Mouse (Mus musculus): ENCODE measurements around the gene Lrrc74a. TPM values are rescaled to one million over a fixed set of nuclear protein-coding genes. Genes with fewer than 3 reads are reported as not detected.

Gene Lrrc74a
- polyA plus RNA-seq, 1 experiment from 2014 or later: not detected

DNA sequence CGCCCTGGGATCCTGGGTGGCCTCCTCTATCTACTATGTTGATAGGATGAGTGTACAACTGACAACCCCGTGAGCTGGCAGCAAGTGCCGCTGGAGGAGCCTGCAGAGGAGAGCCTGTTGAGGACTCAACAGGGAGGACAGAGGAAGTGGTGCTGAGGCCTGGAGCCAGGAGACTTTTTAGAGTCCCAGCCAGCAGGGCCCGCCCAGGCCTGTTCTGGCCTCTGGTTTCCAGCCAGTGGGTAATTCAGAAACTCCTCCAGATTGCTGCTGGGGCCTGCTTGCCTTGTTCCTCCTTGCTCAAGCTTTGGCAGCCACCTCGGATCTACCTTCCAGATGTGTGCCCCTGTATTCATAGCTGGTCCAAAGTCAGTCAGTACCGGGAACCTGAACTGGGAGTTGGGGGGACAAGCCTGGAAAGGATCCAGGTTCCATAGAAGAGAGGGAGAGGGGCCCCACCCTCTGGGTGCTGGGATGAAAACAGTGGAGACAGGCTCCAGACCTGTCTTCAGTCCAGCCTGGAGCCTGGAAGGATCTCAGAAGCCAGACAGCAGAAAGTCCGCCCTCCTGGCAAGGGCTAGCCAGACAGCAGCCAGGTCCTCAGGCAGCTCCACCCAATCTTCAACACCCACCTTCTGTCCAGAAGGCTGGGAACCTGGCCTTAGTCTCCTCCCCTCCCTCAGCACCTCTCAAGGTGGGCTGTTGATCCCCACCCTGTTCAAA lies 41.6 kb downstream of the Lrrc74a start:
- ATAC-seq (ENCODE audit: insufficient read depth, low FRiP score): peak; percentile 70; the same call in 1 of the 2 replicates
- Histone ChIP-seq H3K36me3 (ENCODE audit: control insufficient read depth, insufficient read depth, low read length) (no peaks in the 10 kb centered on the region), H3K27me3 (ENCODE audit: control insufficient read depth, insufficient read depth, low read length) (no peaks in the 10 kb centered on the region), H3K27ac (ENCODE audit: low read length) (peak overlapping the region; percentile 86), H3K4me3 (replicated peaks; ENCODE audit: low read length) (no peak overlapping the region), H3K9me3 (replicated peaks; ENCODE audit: control insufficient read depth, low read length) (no peaks in the 10 kb centered on the region), H3K9ac (ENCODE audit: low read length) (peak overlapping the region; percentile 44), H3K4me2 (ENCODE audit: low read depth, low read length) (no peak overlapping the region), H3K4me1 (ENCODE audit: control insufficient read depth, insufficient read depth, low read length) (peaks cover 18% of the 10 kb centered on the region)
- WGBS: 41% methylated on average over 7 of the region's 7 CpGs

DNA sequence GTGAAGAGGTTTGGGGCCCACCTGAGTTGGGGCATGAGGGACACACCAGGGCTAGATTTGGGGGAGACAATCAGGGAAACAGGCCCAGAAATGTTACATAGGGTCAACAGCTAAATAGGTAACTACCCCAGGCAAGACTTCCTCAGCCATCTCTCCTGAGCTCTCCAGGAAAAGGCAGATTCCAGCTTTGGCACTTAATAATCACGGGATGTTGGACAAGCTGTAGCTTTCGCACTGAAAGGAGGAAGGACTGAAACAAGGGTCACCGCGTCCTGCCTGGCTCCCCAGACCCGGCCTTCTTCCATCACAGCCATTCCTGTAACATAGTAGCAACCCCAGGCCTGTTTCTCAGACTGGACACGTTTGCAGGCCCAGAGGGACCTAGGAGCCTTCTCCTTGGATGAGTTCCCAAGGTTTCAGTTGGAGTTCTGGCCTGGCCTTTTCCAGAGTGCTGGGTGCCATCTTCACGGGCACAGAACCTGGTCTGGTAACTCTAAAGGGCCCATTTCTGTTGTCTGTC lies 42.2 kb downstream of the Lrrc74a start:
- H3K27me3 ChIP-seq (ENCODE audit: control insufficient read depth, insufficient read depth, low read length): no peaks in the 10 kb centered on the region
- no peaks in the 10 kb centered on the region for H3K9me3 ChIP-seq (replicated peaks; ENCODE audit: control insufficient read depth, low read length)
- H3K4me1 ChIP-seq (ENCODE audit: control insufficient read depth, insufficient read depth, low read length): peaks cover 18% of the 10 kb centered on the region
- 75% methylated on average over 7 of the region's 7 CpGs for WGBS
- peak overlapping the region; percentile 86 for H3K27ac ChIP-seq (ENCODE audit: low read length)
- no peak for ATAC-seq (ENCODE audit: insufficient read depth, low FRiP score)
- no peak overlapping the region for H3K4me2 ChIP-seq (ENCODE audit: low read depth, low read length)
- peak overlapping the region; percentile 44; the same call in 1 of the 2 replicates for H3K9ac ChIP-seq (ENCODE audit: low read length)
- H3K36me3 ChIP-seq (ENCODE audit: control insufficient read depth, insufficient read depth, low read length): no peaks in the 10 kb centered on the region
- H3K4me3 ChIP-seq (replicated peaks; ENCODE audit: low read length): no peak overlapping the region

- ATAC-seq (ENCODE audit: insufficient read depth, low FRiP score): no peak
- no peaks in the 10 kb centered on the region for H3K36me3 ChIP-seq (ENCODE audit: control insufficient read depth, insufficient read depth, low read length)
- H3K4me1 ChIP-seq (ENCODE audit: control insufficient read depth, insufficient read depth, low read length): peaks cover 18% of the 10 kb centered on the region
- no peaks in the 10 kb centered on the region for H3K9me3 ChIP-seq (replicated peaks; ENCODE audit: control insufficient read depth, low read length)
- no peaks in the 10 kb centered on the region for H3K27me3 ChIP-seq (ENCODE audit: control insufficient read depth, insufficient read depth, low read length)
- no peak overlapping the region for H3K4me3 ChIP-seq (replicated peaks; ENCODE audit: low read length)
- no peak overlapping the region for H3K4me2 ChIP-seq (ENCODE audit: low read depth, low read length)
- 86% methylated on average over 4 of the region's 4 CpGs for WGBS
- H3K9ac ChIP-seq (ENCODE audit: low read length): no peak overlapping the region
- H3K27ac ChIP-seq (ENCODE audit: low read length): no peak overlapping the region
Measured at GRCm38 (mm10) chr12:86778531-86778930, 44.4 kb downstream of the Lrrc74a start.

GRCm38 (mm10) chr12:86779206-86779989 lies 45.2 kb downstream of the Lrrc74a start:
- Histone ChIP-seq H3K4me2 (ENCODE audit: low read depth, low read length) (no peak overlapping the region), H3K4me1 (ENCODE audit: control insufficient read depth, insufficient read depth, low read length) (peaks cover 18% of the 10 kb centered on the region), H3K36me3 (ENCODE audit: control insufficient read depth, insufficient read depth, low read length) (no peaks in the 10 kb centered on the region), H3K4me3 (replicated peaks; ENCODE audit: low read length) (no peak overlapping the region), H3K27me3 (ENCODE audit: control insufficient read depth, insufficient read depth, low read length) (no peaks in the 10 kb centered on the region), H3K27ac (ENCODE audit: low read length) (no peak overlapping the region), H3K9me3 (replicated peaks; ENCODE audit: control insufficient read depth, low read length) (no peaks in the 10 kb centered on the region), H3K9ac (ENCODE audit: low read length) (no peak overlapping the region)
- 56% methylated on average over 11 of the region's 11 CpGs for WGBS
- ATAC-seq (ENCODE audit: insufficient read depth, low FRiP score): no peak

- 0 out of 2 replicates have a peak, but pooled peaks have one; percentile 19 for ATAC-seq (ENCODE audit: insufficient read depth, low FRiP score)
- WGBS: 34% methylated on average over 6 of the region's 6 CpGs
- H3K4me3 ChIP-seq (replicated peaks; ENCODE audit: low read length): no peak overlapping the region
- H3K9ac ChIP-seq (ENCODE audit: low read length): no peak overlapping the region
- H3K9me3 ChIP-seq (replicated peaks; ENCODE audit: control insufficient read depth, low read length): no peaks in the 10 kb centered on the region
- no peaks in the 10 kb centered on the region for H3K27me3 ChIP-seq (ENCODE audit: control insufficient read depth, insufficient read depth, low read length)
- peaks cover 11% of the 10 kb centered on the region; the same call in 1 of the 2 replicates for H3K4me1 ChIP-seq (ENCODE audit: control insufficient read depth, insufficient read depth, low read length)
- no peak overlapping the region for H3K4me2 ChIP-seq (ENCODE audit: low read depth, low read length)
- H3K36me3 ChIP-seq (ENCODE audit: control insufficient read depth, insufficient read depth, low read length): no peaks in the 10 kb centered on the region
- peak overlapping the region; percentile 4; the same call in 1 of the 2 replicates for H3K27ac ChIP-seq (ENCODE audit: low read length)
Measured at GRCm38 (mm10) chr12:86781654-86782202, 47.6 kb downstream of the Lrrc74a start.

GRCm38 (mm10) chr12:86786149-86787019 lies 52.2 kb downstream of the Lrrc74a start:
- Histone ChIP-seq H3K27ac (ENCODE audit: low read length) (peak overlapping the region; percentile 43), H3K9me3 (replicated peaks; ENCODE audit: control insufficient read depth, low read length) (no peaks in the 10 kb centered on the region), H3K4me2 (ENCODE audit: low read depth, low read length) (no peak overlapping the region), H3K4me1 (ENCODE audit: control insufficient read depth, insufficient read depth, low read length) (peaks cover 16% of the 10 kb centered on the region), H3K36me3 (ENCODE audit: control insufficient read depth, insufficient read depth, low read length) (no peaks in the 10 kb centered on the region), H3K27me3 (ENCODE audit: control insufficient read depth, insufficient read depth, low read length) (no peaks in the 10 kb centered on the region), H3K4me3 (replicated peaks; ENCODE audit: low read length) (no peak overlapping the region), H3K9ac (ENCODE audit: low read length) (no peak overlapping the region)
- ATAC-seq (ENCODE audit: insufficient read depth, low FRiP score): no peak
- 68% methylated on average over 12 of the region's 12 CpGs for WGBS

GRCm38 (mm10) chr12:86787020-86787553 lies 52.9 kb downstream of the Lrrc74a start:
- Histone ChIP-seq H3K27ac (ENCODE audit: low read length) (peak overlapping the region; percentile 33; the same call in 1 of the 2 replicates), H3K9ac (ENCODE audit: low read length) (no peak overlapping the region), H3K4me1 (ENCODE audit: control insufficient read depth, insufficient read depth, low read length) (peaks cover 16% of the 10 kb centered on the region), H3K4me2 (ENCODE audit: low read depth, low read length) (no peak overlapping the region), H3K27me3 (ENCODE audit: control insufficient read depth, insufficient read depth, low read length) (no peaks in the 10 kb centered on the region), H3K36me3 (ENCODE audit: control insufficient read depth, insufficient read depth, low read length) (no peaks in the 10 kb centered on the region), H3K4me3 (replicated peaks; ENCODE audit: low read length) (no peak overlapping the region), H3K9me3 (replicated peaks; ENCODE audit: control insufficient read depth, low read length) (no peaks in the 10 kb centered on the region)
- 60% methylated on average over 4 of the region's 4 CpGs for WGBS
- peak; percentile 22 for ATAC-seq (ENCODE audit: insufficient read depth, low FRiP score)

DNA sequence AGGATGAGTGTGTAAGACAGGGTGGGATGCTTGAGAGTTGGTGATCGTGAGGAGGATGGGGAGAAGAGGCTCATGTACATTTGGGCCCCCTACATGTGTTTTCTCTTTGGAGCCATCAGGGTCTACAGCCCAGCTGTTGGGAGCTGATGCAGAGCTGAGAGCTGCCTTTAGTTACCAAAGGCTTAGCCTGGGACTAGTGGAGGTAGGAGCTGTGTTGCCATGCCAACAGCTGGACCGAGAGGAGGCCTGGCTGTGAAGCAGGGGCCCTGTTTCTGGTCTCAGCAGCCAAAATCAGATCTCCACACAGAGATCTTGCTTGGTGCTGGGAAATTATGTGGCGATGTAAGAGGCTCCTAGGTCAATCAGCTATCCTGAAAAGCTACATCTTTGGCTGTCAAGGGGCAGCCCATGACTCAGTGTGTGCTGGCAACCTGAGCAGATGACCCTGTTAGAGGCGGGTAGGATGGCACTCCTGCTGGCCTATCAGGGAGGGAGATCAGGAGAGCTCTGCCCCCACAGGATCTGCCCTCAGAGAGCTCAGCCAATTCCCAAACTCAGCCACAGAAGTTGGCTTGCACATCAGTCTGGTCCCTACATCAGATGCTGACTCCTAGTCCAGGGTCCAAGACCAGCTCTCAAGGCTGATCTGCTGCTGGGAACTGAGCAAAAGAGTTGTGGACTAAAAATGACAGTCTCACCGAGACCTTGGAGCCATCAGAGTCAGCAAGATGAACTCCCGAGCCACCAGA lies 56.1 kb downstream of the Lrrc74a start:
- 44% methylated on average over 6 of the region's 6 CpGs for WGBS
- ATAC-seq (ENCODE audit: insufficient read depth, low FRiP score): no peak
- Histone ChIP-seq H3K9ac (ENCODE audit: low read length) (0 out of 2 replicates have a peak overlapping the region, but pooled peaks have one; percentile 11), H3K9me3 (replicated peaks; ENCODE audit: control insufficient read depth, low read length) (no peaks in the 10 kb centered on the region), H3K4me1 (ENCODE audit: control insufficient read depth, insufficient read depth, low read length) (peaks cover 25% of the 10 kb centered on the region), H3K4me2 (ENCODE audit: low read depth, low read length) (no peak overlapping the region), H3K27ac (ENCODE audit: low read length) (peak overlapping the region; percentile 33; the same call in 1 of the 2 replicates), H3K36me3 (ENCODE audit: control insufficient read depth, insufficient read depth, low read length) (no peaks in the 10 kb centered on the region), H3K27me3 (ENCODE audit: control insufficient read depth, insufficient read depth, low read length) (no peaks in the 10 kb centered on the region), H3K4me3 (replicated peaks; ENCODE audit: low read length) (no peak overlapping the region)

Data from stomach, embryonic 16.5 days (tissue).